Mouse (Mus musculus) heart, embryonic 10.5 days (tissue): ENCODE results near the gene Calhm2. TPM values are rescaled to one million over a fixed set of nuclear protein-coding genes. Genes with fewer than 3 reads are reported as not detected.

Experiments
- DNase-seq: peaks from one replicate; pipeline ENCODE4 v3.0.0-alpha.2; 2017; ENCODE audit warnings: low spot score
- H3K27ac ChIP-seq: fragments of 300-500 bp; sonication (generic); 2 replicates; pipeline ENCODE4 v1.5.1; 2016; ENCODE audit warnings: mild to moderate bottlenecking
- H3K27me3 ChIP-seq: fragments of 300-500 bp; sonication (generic); 2 replicates; pipeline ENCODE4 v1.6.1; 2016; ENCODE audit warnings: mild to moderate bottlenecking; ENCODE audit not compliant: poor library complexity, insufficient read depth, severe bottlenecking
- H3K36me3 ChIP-seq: fragments of 300-500 bp; sonication (generic); 2 replicates; pipeline ENCODE4 v1.6.1; 2016; ENCODE audit warnings: mild to moderate bottlenecking, moderate library complexity
- H3K4me1 ChIP-seq: fragments of 300-500 bp; sonication (generic); 2 replicates; pipeline ENCODE4 v1.6.1; 2016; ENCODE audit warnings: mild to moderate bottlenecking
- H3K4me3 ChIP-seq: fragments of 300-500 bp; sonication (generic); 2 replicates; pipeline ENCODE4 v1.5.1; 2016; ENCODE audit warnings: mild to moderate bottlenecking, moderate library complexity
- H3K9me3 ChIP-seq: fragments of 300-500 bp; sonication (generic); 2 replicates; pipeline ENCODE4 v1.6.1; 2016; ENCODE audit warnings: mild to moderate bottlenecking, moderate library complexity
- WGBS: fragments of 180-500 bp; shearing (Covaris S2); methylation state at CpG from one replicate; pipeline ENCODE4 v1.1.7; 2016; 5-methylcytosine and 5-hydroxymethylcytosine counted together
- polyA plus RNA-seq: library from polyadenylated mRNA; unstranded; fragments of >200 nt; fragmentation: Nextera tagmentation; extraction: Ambion mirVana; gene quantifications from 2 replicates; pipeline ENCODE4 v1.2.1, GENCODE M21; 2016

Calhm2 gene
- polyA plus RNA-seq, 1 experiment from 2014 or later = 3.8 TPM

DNA sequence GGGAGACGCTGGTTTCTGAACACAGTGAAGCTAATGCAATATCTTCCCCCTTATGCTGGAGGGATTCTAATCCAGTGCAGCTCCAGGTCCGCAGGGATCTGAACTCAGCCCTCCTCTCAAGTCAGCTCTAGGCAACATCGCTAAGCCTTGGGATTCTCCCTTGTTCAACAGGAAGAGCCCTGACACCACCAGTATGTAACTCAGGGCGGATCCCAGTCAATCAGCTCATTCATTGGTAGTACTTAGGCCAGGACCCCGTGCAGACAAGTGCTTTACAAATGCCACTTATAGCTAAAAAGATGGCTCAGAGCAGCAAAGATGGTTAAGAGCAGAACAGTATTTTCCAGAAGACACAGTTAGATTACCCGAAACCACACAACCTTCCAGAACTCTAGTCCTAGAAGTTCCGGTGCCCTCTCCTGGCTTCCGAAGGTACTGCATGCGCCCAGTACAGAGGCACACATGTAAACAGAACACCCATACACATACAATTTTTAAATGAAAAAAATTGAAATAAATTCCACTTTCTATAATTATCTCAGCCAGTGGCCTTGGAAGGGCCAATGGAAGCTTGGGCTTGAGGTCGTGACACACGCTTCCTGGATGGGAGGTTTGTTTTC lies 30.8 kb upstream of the Calhm2 start:
- WGBS = 25% methylated on average over 11 of the region's 11 CpGs
- H3K9me3 ChIP-seq = no peaks in the 10 kb centered on the region
- H3K36me3 ChIP-seq = no peaks in the 10 kb centered on the region
- no peak overlapping the region for H3K27ac ChIP-seq
- peak overlapping the region; percentile 46 for H3K4me3 ChIP-seq
- H3K27me3 ChIP-seq = peaks cover 10% of the 10 kb centered on the region; the same call in 1 of the 2 replicates
- H3K4me1 ChIP-seq = peaks cover 15% of the 10 kb centered on the region
- peak; percentile 88 for DNase-seq

DNA sequence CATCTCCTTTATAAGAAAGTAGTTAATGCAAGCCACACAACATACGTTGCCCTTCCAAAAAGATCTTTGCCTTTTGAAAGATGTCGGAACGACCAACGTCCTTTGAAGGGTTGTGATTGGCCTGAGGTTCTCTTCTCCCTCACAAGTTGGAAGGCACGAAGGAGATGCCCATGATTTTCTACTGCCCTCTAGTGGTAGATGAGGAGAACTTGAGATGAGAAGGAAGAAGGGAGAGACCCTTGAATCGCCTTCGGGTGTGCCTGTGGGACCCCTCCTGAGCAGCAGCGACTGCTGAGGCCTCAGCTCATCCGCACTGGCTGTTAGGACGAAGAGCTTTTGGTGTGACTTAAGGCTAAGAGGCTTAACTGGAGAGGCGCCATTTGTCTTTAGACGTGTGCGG lies 30.1 kb upstream of the Calhm2 start:
- Histone ChIP-seq H3K27me3 (peaks cover 6% of the 10 kb centered on the region; the same call in 1 of the 2 replicates), H3K27ac (no peak overlapping the region), H3K4me3 (peak overlapping the region; percentile 46), H3K9me3 (no peaks in the 10 kb centered on the region), H3K36me3 (no peaks in the 10 kb centered on the region), H3K4me1 (peaks cover 15% of the 10 kb centered on the region)
- DNase-seq = no peak
- WGBS = 4% methylated on average over 13 of the region's 13 CpGs

DNA sequence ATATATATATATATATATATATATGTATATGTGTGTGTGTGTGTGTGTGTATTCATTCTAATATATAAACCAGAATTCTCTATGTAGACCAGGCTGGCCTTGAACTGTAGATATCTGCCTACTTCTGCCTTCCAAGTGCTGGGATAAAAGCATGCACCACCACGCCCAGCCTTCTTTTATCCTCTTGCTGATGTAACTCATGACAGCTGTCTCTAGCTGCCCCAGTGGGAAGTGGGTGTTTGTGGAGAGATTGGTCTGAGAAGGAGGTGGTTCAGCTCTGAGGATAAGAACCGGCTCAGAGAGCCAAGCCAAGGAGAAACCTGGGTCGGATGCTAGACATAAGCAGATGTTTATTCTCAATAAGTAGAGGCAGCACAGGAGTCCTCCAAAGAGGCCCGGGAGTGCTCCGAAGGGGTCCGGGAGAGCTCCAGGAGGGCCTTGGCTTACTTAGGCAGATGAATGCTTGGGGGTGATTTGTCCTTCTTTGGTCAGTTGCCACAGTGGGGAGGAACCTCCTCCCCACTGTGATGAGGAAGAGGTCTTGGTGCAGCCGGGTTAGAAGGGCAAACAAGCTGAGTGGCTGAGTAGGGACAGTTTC lies 29.6 kb upstream of the Calhm2 start:
- Histone ChIP-seq H3K4me1 (peaks cover 15% of the 10 kb centered on the region), H3K36me3 (no peaks in the 10 kb centered on the region), H3K27ac (no peak overlapping the region), H3K27me3 (peaks cover under 1% of the 10 kb centered on the region; the same call in 1 of the 2 replicates), H3K9me3 (no peaks in the 10 kb centered on the region), H3K4me3 (peak overlapping the region; percentile 46; the same call in 1 of the 2 replicates)
- 45% methylated on average over 7 of the region's 7 CpGs for WGBS
- no peak for DNase-seq

DNA sequence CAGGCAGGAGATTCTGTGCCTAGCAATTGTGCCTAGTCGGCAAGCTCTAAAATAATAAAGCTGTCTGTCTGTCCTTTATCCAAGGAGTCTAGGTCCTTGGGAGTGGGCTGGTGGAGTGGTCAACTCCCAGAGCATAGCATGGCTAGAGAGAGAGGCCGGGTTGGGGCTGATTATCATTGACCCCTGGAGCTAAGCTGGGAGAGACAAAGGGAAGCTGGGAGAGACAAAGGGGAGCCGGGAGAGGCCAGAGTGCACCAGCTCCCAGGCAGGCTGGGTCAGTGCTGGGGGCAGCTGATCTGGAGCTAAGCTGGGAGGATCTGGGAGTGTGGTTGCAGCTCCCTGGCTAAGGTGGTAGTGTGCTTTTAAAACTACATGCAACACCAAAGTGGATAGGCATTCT lies 28.7 kb upstream of the Calhm2 start:
- Histone ChIP-seq H3K4me1 (peaks cover 15% of the 10 kb centered on the region), H3K36me3 (no peaks in the 10 kb centered on the region), H3K27me3 (no peaks in the 10 kb centered on the region), H3K4me3 (no peak overlapping the region), H3K27ac (no peak overlapping the region), H3K9me3 (no peaks in the 10 kb centered on the region)
- DNase-seq = no peak
- 31% methylated on average over 3 of the region's 3 CpGs for WGBS

DNA sequence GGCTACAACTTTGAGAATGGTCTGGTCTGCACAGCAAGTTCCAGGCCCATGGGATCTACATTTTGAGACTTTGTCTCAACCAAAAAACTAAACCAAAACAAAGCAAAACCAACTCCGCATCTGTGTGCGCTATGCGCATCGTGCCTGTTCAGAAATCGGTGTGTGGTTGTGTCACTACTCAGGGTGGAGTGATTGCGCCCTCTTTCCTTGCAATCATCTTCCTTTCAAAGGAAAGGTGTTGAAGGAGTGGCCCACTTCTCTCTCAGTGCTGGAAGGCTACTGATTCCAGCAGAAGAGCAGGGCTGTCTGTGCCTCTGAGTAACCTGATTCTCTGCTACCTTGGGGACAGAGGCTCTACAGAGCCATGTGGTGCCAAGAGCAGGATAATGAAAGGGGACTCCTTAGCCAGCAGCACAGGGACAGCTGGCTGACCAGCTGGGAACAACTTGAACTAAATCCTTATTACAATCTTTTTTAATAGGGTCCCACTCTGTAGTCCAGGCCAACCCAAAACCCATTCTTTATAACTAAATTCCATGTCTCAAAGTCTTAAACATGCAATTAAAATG lies 25.2 kb upstream of the Calhm2 start:
- H3K36me3 ChIP-seq = no peaks in the 10 kb centered on the region
- WGBS = 84% methylated on average over 6 of the region's 6 CpGs
- no peak for DNase-seq
- no peak overlapping the region for H3K4me3 ChIP-seq
- peaks cover 9% of the 10 kb centered on the region for H3K4me1 ChIP-seq
- H3K9me3 ChIP-seq = no peaks in the 10 kb centered on the region
- no peak overlapping the region for H3K27ac ChIP-seq
- no peaks in the 10 kb centered on the region for H3K27me3 ChIP-seq

DNA sequence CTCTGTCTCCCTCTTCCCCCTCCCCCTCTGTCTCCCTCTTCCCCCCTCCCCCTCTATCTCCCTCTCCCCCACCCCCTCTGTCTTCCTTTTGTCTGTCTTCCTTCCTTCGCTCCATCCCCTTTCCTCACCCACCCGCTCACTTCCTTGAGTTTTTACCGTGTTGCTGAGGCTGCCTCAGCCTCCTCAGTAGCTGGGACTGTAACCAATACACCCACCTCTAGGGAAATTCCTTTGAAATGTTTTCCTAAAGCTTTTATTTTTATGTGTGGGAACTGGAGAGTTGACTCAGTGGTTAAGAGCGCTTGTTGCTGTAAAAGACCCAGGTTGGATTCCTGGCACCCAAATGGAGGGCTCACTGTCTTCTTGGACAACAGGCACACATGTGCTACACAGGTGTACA lies 23.6 kb upstream of the Calhm2 start:
- H3K27me3 ChIP-seq = no peaks in the 10 kb centered on the region
- H3K4me1 ChIP-seq = peaks cover under 1% of the 10 kb centered on the region; the same call in 1 of the 2 replicates
- H3K9me3 ChIP-seq = no peaks in the 10 kb centered on the region
- no peak overlapping the region for H3K27ac ChIP-seq
- no peak for DNase-seq
- WGBS = 54% methylated on average over 4 of the region's 4 CpGs
- H3K36me3 ChIP-seq = no peaks in the 10 kb centered on the region
- no peak overlapping the region for H3K4me3 ChIP-seq

DNA sequence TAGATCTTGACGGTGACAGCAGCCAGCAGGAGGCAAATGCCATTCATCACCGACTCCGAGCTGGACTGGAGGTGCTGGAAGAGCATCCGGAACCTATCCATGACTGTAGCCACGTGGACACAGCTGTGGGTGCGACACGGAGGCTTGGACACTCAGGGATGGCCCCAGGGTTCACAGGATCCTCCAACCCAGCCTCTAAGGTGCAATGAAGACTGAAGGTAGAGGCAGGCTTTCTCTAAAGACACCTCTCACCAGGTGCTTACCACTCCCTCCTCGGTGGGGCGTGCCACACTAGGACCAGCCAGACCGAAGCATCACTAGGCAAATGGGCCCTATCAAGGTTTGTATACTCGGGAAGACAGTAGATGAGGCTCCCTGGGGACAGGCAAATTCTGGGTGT lies 19.6 kb upstream of the Calhm2 start, which contains the start of gene Calhm3:
TSS of gene Calhm3 (minus strand) at position 101 of the 400 bp plus-strand sequence.
- Histone ChIP-seq H3K4me1 (no peaks in the 10 kb centered on the region), H3K4me3 (no peak within 1 kb of the TSS), H3K9me3 (no peaks in the 10 kb centered on the region), H3K27ac (no peak within 1 kb of the TSS), H3K36me3 (no peaks in the 10 kb centered on the region), H3K27me3 (peaks cover 10% of the 10 kb centered on the region)
- WGBS = 72% methylated on average over 11 of the region's 11 CpGs
- no peak for DNase-seq

DNA sequence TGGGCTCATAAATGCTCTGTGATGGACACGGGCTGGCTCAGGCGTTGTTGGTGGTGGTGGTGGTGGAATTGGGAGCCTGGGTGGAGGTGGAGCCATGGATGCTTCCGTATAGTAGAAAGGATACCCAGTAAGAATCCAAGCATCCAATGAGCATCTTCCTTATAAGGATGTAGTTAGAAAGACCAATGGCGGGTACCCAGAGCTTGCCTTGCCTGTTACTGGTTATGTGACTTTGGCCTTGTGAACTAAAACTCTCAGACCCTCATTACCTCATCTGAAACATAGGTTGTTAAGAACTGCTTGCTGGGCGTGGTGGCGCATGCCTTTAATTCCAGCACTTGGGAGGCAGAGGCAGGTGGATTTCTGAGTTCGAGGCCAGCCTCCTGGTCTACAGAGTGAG lies 15.7 kb upstream of the Calhm2 start:
- Histone ChIP-seq H3K27me3 (peaks cover 32% of the 10 kb centered on the region), H3K4me3 (no peak overlapping the region), H3K36me3 (no peaks in the 10 kb centered on the region), H3K9me3 (no peaks in the 10 kb centered on the region), H3K27ac (no peak overlapping the region), H3K4me1 (0 out of 2 replicates have a peak, but pooled peaks cover 7% of the 10 kb centered on the region)
- no peak for DNase-seq
- 84% methylated on average over 7 of the region's 7 CpGs for WGBS

DNA sequence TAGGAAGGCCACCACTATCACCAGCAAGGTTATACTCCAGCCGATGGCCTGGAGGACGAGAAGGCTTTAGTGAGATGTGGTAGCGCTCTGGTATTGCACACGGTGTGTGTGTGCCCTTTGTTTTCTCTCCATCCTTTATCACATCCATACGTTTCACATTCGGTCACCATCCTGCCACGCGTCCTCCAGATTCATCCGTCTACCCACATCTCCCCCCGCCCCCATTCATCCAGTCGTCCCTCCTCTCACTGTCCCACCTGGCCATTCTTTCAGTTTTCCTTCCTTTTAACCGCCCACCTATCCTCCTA lies 13.9 kb upstream of the Calhm2 start:
- H3K27ac ChIP-seq = no peak overlapping the region
- no peaks in the 10 kb centered on the region for H3K9me3 ChIP-seq
- H3K36me3 ChIP-seq = no peaks in the 10 kb centered on the region
- 52% methylated on average over 12 of the region's 12 CpGs for WGBS
- no peak for DNase-seq
- 0 out of 2 replicates have a peak, but pooled peaks cover 9% of the 10 kb centered on the region for H3K4me1 ChIP-seq
- peaks cover 32% of the 10 kb centered on the region for H3K27me3 ChIP-seq
- peak overlapping the region; percentile 48 for H3K4me3 ChIP-seq

DNA sequence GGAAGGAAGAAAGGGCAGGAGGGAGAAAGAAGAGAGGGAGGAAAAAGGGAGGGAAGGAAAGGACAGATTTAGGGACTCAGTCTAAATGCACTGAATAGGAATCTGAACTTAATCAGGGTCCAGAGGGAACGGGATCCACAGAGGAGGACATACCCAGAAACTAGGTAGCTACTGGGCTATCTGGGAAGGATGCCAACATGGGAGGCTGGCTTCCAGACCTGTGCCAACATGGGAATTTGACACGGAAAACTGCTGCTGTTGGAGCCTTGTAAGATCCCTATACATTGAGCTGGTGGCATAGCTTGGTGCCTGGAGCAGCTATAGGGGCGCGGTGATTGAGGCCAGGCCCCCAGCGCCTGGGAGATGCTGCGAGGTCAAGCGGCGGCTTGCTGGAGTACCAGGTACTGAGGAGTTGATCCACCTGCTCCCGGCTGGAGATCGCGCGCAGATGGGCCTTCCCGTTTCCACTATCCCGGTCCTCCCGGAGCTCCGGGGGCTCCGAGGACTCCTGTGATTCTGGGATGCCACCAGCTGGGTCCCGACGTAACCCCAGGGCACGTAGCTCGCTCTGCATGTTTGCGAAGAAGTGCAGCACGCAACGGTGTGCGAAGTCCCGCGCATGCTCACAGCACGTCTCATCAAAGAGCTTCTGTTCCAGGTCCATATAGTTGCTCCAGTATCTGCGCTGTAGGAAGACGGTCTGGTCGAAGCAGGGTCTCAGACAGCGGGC lies 13.4 kb upstream of the Calhm2 start:
- WGBS = 21% methylated on average over 32 of the region's 32 CpGs
- peaks cover 32% of the 10 kb centered on the region for H3K27me3 ChIP-seq

DNA sequence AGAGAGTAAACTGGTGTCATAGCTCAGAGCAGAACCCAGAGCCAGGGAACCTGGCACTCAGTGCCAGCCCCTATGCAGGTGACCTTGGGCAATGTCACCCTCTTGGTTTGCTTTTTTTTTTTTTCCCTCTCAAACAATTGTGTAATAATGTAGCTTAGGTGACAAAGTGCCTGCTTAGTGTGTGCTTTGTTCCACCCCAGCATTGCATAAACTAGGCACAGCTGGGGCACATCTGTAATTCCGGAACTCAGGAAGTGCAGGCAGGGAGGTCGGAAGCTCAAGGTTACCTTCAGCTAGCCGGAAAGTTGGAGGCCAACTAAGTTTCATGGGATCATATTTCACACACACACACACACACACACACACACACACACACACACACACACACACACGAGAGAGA lies 11.8 kb upstream of the Calhm2 start:
- no peak overlapping the region for H3K4me3 ChIP-seq
- 0 out of 2 replicates have a peak, but pooled peaks cover 9% of the 10 kb centered on the region for H3K4me1 ChIP-seq
- H3K27me3 ChIP-seq = peaks cover 32% of the 10 kb centered on the region
- DNase-seq = no peak
- no peaks in the 10 kb centered on the region for H3K36me3 ChIP-seq
- 49% methylated on average over 4 of the region's 4 CpGs for WGBS
- no peaks in the 10 kb centered on the region for H3K9me3 ChIP-seq
- no peak overlapping the region for H3K27ac ChIP-seq

More for the DNA sequence above, 13.4 kb upstream of the Calhm2 start:
- no peak overlapping the region for H3K27ac ChIP-seq
- H3K4me3 ChIP-seq = peak overlapping the region; percentile 48
- no peaks in the 10 kb centered on the region for H3K9me3 ChIP-seq
- no peaks in the 10 kb centered on the region for H3K36me3 ChIP-seq
- H3K4me1 ChIP-seq = 0 out of 2 replicates have a peak, but pooled peaks cover 9% of the 10 kb centered on the region
- DNase-seq = no peak

DNA sequence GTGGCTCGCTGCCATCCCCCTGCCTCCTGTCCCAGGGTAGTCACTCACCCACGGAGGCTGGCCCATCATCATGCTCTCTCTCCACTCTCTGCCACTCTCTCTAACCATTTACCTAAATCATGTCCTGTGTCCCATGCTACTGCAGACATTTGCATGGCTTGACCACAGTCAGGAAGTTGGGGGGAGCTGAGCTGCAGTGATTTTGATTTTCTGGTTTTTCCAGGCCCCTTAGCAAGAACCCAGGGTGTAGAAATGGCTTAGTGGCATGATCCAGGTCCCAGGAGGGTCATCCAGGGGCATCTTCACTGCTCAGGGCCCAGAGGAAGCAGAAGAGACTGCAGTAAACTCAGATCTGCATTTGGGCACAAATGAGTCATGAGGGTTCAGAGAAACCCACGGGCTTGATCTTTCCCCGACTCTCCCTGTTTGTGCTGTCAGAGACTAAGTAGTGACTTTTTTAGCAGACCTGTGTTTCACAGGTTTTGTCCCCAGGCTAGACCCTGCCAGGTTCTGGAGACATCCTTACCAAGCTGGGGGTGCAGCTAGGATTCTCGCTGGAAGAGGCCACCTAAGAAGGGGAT lies 10.3 kb upstream of the Calhm2 start:
- Histone ChIP-seq H3K4me1 (0 out of 2 replicates have a peak, but pooled peaks cover 9% of the 10 kb centered on the region), H3K27ac (no peak overlapping the region), H3K9me3 (no peaks in the 10 kb centered on the region), H3K36me3 (no peaks in the 10 kb centered on the region), H3K27me3 (peaks cover 40% of the 10 kb centered on the region), H3K4me3 (no peak overlapping the region)
- no peak for DNase-seq
- 74% methylated on average over 5 of the region's 5 CpGs for WGBS
